Mouse (Mus musculus) heart, adult 18-20 months (tissue): ENCODE data around the gene Stmn1. TPM values are rescaled to one million over a fixed set of nuclear protein-coding genes. Genes with fewer than 3 reads are reported as not detected.

Source experiments
- DNase-seq, 2 experiments: peaks; one replicate each; pipeline ENCODE4 v3.0.0; 2021 to 2022; ENCODE audit warnings: mixed read lengths in 1 of 2
- total RNA-seq, 2 experiments: library from RNA; stranded (reverse); gene quantifications; 2 replicates each; pipeline ENCODE4 v1.2.3; 2021

Gene Stmn1
- total RNA-seq, 2 experiments from 2014 or later: 21.3 to 24.5 TPM

DNA sequence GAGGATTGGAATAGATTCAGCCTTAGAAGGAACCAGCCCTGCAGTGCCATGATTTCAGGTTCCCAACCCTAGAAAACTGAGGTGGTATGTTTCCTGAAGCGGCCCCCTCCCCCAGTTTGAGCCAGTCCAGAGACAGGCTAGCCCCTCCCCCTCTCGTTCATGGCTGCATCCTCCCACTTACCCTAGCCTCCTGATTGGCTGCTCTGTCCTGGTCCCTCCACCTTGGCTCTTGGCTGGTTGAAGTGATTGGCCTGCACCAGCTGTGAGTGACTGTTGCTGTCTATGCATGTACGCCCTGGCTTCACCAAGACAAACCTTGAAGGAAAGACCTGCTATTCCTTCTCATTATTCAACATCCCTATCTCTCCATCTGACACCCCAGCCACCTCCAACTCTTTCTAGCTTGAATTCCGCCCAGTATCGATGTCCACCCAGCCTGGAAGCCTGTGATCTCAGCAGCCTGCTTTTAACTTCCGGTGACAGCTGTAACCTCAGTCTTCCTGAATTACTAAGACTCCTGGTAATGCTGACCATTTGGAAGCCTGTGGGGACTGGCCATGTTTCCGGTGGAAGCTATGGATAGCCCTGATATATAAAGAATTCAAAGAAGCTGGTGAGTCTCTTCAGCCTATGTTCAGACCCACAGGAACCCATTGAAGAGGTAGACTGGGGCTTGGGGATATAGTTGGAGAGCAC, 10.8 kb upstream of the Stmn1 start:
- no peak for DNase-seq

DNA sequence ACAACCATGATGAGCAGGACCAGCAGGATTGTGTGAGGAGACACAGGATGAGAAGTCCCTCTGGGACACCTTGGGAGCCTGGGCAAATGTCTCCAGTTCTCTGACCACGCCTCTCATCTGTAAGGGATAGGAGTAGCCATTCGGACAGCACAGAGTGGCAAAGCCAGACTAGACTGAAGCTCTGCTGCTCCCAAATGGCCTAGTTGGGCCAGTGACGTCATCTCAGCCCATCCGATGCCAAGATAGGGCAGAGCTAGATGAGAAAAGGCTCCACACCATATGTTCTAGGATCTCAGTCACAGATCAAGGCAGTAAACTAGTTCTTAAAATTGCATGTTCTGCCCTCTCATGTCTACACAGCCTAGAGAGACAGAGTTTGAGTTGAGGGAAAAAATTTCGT, 9.3 kb upstream of the Stmn1 start:
- DNase-seq: no peak

DNA sequence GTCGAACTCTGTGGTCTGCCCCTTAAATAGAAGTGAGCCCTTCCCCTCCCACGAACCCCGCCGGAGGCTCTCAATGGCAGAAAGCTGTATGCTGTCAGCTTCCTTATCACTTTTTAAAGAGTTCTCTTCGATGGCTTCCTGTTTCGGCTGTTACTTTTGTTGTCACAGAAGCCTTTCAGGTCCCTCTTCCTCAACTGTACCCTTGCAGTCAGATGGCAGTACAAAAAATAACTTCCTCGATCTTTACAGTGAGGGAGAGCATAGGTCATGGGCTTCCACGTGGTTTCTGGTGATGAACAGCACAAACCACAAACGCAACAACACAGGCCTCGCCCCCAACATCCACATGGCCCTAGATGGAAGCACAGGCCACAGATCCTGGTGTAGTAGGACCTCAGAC, 7.8 kb upstream of the Stmn1 start:
- no peak for DNase-seq

DNA sequence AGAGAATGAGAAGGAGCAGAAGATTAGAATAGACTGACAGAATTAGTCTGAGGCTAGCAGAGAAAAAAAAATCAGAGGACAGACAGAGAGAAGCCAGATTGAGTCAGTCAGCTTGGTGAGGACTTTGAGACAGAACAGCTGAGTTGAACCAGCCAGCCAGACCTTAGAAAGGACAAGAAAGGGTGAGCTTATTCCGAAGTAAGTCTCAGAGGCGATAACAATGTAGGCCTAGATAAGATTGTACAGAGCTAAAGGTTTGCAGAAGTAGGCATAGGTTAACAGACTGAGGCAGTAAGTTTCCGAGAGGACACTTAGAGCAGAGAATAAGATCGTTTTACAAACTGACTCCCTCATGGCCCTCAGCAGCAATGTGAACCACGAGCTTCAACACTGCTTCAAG, 6.9 kb upstream of the Stmn1 start:
- no peak for DNase-seq

DNA sequence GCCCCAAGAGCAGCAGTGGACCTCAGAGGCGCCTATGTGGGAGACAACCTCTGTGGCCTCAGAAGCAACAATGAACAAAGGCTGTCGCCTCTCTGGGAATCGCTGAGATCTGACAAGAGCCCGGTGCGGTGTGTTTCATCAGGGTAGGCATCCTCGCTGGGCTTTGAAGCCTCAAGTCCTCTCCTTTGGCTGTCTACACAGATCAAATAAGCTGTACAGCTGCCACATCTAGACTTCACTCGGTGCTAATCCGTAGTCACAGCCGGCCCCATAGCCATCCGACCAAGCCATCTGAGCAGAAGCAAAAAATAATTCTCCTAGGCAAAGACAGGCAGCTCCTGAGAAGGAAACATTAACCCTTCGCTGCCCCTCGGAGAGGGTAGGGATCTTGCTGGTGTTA, 2.3 kb upstream of the Stmn1 start:
- no peak for DNase-seq

DNA sequence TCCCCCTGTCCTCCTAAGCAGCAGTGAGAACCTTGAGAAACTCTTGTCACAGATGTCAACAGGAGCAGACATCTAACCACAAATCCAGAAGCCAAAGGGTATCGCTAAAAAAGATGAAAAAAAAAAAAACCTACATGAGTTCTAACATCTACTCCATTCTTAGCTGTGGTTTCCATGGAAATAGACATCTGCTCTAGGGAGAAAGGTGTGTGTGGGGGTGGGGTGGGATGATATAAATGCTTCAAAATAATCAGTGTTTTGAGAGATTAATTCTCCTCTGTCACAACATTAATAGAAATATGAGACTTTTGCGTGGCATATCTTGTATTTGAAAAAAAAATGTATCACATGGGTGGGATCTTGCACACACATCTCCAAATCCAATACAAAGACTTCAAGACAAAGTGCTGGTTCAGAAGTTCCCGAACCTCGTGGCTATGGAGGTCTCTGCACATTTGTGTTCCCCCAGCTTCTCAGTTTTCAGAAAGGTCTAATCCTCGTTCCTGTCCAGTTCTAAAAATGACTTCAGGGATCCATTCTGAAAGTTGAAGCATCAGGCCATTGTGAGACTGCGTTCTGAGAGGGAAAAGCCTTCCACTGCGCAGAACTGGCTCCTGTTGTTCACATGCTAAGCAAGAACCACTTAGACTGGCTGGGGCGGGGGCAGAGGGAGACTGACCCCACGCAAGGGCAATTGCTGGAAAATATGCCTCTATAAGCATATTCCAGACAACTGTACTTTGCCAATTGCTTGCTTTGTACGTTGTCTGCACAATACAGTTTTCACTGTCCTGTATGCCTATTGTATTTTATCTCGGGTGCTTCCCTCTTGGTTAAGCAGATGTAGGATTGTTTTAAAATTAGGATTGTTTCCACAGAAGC, 1.5 kb upstream of the Stmn1 start:
- no peak for DNase-seq

DNA sequence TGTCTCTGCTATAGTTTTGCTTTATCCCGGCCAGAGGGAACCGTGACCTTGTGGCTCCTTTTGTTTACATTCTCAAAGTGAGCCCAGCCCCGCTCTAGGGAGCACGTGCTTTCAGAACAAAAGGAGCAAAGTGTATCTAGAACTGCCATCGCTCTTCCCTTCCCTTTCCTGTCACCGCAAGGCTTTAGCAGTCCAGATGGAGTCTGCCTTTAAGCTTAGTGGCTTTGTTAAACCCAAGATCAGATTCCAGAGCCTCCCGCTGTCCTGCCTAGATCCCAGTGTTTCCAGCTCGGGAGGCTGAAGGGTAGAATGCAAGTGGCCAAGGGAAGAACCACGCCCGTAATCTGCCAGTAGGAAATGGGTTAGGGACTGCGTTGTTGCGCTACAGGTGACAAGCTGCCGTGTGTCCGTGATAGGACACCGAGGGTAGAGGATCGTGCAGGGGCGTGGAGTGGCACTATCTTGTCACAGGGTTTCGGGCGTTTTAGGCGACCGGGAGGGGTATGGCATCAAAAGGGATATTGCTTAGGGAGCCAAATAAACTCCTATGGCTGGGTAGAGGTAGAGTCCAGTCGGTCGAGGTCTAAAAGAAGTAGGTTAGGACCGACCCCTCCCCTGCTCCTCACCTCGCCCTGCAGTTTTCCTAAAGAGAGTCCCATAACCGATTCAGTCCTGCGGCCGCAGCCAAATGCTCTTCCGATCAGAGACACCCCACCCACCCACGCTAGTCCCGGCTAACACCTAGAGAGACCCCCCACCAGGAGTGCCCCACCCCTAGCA, 495 bp upstream of the Stmn1 start:
- peak; percentile 44 to 57 for DNase-seq

DNA sequence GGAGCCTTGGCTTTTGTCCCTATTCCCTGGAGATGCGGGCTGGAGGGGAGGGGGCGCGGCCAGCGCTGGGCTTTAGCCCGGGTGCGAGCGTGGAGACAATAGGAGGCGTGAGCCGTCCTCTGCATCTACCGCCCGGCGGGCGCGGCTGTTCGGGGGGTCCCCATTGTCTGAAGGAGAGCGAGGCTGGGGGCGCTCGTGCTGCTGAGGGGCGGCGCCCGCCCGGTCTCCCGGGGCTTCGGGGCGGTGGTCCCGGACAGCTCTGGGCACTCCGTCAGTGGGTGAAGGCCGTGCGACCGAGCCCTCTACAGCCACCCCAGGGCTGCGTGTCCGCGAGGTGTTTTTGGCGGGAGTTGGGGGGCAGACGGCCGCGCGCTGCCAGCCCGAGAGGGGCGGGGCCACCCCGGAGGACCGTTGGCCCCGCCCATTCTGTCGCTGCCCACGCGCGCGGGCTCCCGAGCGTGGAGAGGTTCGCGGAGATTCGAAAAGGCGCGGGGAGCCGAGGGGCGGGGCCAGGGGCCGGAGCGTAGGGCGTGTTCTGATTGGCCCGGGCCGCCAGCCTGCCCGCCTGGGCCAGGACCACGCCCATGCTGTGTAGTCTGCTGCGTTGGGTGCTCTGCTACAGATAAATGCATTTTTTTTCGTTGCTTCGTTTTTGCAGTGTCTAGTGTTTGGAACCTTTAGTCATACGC, 602 bp downstream of the Stmn1 start:
- peak; percentile 94 to 95 for DNase-seq

DNA sequence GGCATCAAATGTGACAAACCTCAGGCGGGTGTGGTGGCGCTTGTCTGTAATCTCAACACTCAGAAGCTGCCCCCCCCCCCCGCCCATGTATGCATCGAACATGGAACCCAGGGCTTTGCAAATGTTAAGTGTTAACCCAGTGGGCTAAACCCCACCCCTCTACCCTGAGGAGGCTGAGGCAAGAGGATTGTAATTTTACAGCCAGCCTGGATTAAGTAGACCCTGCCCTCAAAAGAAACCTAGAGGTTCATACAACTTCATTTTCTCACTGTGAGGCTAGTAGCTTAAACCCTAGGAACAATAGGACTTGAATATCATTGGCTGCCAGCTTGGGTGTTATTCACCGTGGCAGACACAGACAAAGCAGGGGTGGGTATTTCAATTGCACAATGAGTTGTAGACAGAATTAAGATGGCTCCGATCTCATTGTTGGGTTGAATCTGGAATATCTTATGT, 1.2 kb downstream of the Stmn1 start:
- no peak for DNase-seq

DNA sequence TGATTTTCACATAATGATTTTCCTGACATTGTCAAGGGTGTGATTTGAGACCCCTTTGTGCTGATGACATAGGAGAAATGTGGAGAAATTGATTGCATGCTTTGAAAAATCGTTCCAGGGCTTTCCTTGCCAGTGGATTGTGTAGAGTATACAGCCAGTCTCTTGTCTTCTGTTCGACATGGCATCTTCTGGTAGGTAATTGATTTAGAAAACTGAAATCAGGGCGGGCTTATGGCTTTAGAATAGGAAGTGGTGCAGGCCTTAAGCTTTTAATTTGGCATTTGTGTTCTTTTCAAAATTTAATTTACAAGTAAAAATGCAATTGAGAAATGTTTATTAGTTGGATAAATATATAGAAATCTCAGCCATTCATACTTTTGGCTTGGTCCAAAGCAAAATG, 1.9 kb downstream of the Stmn1 start:
- DNase-seq: no peak

DNA sequence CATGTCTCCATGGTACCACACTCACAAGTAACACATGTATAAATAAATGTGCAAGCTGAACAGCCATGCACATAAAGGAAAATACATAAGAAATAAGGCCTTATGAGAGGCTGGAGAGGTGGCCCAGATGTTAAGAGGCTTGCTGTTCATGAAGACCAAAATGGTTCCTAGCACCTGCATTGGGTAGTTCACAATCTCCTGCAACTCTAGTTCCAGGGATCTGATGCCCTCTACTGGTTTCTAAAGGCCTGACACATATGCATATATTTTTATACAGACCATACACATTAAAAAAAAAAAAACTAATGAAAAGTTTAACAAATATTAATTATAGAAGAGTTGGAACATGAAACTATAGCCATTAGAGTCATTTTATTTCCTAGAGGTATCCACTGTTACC, 3.3 kb downstream of the Stmn1 start:
- no peak for DNase-seq

DNA sequence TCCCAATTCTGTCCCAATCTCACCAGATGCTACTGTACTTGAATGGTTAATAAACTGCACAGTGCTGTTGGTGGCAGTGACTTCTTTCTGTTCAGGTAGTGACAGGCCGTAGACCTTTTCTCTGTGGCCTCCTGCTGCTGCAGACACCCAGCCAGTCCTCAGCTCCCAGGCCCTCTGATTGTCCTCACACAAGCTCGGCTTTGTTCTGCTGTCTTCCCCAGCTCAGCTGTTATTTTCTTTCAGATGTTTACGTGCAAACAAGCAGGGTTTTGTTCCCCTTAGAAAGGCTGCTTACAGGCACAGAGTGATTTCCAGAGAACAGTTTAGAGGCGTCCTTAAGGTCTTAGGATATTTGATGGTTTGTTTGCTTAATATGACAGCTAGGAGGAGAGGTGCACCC, 5.6 kb downstream of the Stmn1 start:
- no peak for DNase-seq

DNA sequence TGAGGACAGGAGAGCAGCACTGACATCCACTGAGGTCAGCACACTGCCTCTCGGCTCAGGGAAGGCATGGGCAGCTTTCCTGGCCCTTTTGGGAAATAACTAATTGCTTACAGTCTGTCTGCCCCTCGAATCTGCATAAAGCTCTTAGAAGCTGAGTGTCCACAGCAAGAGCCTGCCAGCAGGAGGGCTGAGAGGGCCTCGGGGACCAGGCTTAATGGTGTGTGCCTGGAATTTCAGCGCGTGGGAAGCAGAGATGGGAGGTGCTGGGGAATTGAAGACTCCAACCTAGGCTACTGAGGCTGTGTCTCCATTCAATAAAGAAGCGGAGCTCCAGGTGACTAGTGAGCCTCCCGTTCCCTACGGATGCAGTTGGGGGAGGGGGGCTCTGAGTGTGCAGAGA, 6.1 kb downstream of the Stmn1 start:
- no peak for DNase-seq

DNA sequence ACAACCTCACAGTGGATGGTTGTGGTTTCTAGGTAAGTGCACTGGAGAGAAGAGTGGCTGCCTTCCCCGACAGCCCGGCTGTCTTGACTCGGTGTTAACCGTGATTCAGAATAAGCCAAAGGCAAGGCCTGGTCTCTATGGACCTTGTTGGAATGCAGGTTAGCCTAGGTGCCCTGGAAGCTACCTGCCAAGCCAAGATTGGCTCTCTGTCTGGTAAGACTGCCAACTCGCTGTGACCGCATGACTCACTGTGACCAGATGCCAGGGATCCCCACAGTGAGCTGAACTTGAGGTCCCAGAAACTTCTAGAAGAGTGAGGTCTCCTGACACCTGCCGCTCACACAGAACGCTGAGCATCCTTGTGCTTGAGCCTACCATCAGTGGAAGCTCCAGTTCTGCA, 8.8 kb downstream of the Stmn1 start:
- no peak for DNase-seq

DNA sequence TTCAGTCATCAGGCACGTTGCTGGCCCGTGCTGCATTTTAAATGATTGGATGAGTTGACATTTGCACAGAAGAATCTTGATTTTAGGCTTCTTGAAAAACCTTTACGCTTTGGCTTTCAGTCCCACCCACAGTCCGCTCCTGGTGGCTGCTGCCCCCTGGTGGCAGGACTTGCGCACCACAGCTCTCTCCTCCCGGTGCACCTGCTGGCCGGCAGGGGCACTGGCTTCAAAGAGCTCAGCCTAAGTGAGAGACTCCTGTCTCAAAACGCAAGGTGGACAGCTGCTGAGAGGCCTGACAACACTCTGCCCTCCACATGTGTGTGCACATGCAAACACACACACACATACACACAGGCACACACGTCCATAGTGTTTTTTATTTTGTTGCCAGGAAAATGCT, 9.9 kb downstream of the Stmn1 start:
- DNase-seq: peak; percentile 86 to 96

DNA sequence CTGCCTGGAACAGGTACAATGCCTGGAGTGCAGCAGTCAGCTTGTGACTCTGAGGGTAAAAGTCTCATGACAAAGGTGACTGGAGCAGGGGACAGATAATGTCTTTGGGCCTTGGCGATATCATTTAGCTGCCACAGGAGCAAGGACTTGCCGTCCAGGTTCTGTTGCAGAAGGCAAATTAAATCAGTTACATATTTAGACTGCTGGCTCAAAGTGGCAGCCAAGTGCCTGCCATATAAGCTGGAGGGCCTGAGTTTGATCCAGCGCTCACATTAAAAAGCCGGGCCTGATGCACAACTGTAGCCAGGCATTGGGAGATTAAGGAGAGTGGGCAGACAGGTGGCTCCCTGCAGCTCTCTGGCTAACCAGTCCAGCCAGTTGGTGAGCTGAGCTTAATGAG, 11.7 kb downstream of the Stmn1 start:
- peak; percentile 22 to 55 for DNase-seq

DNA sequence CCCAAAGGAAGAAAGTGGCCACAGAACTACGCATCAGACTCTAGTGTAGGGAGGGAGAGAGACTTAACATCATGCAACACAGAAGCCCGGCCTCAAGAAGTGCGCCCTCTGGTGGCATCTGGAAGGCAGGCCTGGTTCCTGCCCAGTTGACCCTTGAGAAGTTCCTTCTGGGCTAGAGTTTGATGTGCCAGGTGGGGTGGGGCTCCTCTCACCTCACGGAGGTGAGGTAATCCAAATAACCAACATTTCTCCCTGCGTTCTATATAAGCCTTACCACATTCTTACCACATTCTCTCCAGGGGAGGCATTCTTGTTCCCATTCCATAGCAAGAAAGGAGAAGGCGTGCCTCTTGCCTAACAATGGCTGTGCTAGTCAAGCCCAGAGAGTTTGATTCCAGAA, 12.7 kb downstream of the Stmn1 start:
- peak; percentile 65 to 86 for DNase-seq

DNA sequence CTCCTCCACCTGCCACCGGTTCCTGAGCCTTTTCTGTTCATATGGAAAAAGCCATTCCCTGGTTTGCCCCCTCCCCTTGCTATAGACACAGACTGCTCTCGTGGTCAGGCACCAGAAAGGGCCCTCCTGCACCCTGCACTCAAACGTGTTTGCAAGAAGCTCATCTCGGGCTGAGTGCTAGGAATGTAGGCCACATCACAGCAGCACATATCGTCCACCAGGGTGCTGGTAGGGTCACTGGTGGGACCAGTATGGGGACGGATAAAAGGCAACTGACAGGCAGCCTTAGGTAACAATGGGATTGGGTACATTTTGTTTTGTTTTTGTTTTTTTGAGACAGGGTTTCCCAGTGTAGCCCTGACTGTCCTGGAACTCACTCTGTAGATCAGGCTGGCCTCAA, 13.2 kb downstream of the Stmn1 start:
- DNase-seq: no peak

DNA sequence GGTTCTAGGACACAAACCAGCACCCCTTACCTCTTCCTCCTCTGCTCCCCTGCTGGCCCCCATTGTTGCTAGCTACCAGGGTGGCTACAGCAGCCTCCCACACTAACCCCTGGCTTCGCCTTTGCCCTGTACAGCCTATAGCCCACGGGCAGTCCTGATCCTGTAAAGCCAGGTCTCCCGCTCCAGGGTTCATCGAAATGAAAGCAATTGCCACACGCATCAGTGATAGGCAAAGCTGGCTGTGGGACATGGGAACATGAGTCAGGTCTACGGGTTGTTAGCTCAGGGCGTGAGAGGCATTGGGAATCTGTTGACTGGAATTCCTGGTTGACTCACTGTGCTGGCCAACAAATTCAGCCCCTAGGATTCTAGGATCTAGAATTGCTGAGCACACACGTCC, 14.3 kb downstream of the Stmn1 start:
- DNase-seq: no peak

DNA sequence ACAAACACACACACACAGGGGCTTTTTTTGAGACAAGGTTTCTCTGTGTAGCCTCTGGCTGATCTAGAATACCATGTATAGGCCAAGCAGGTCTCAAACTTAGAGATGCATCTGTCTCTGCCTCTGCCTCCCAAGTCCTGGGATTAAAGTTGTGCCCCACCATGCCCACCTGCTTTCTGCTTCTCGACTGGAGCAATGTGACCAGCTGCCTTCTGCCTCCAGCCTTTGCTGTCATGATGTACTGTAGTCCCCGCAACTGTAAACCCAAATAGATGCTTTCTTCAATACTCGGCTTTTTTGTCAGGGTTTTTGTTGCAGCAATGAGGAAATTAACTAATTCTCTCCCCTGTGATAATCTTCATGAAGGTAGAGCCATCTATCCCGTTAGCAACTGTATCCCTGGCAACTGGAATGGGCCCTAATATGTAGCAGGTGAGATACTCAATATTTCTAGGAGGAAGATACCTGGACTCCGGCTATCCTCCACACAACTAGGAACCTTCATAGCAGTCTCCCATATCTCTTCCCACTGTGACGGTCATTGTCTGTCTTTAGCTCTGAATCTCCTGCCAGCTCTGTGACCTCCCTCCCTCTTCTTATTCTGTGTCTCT, 15.1 kb downstream of the Stmn1 start:
- DNase-seq: no peak

DNA sequence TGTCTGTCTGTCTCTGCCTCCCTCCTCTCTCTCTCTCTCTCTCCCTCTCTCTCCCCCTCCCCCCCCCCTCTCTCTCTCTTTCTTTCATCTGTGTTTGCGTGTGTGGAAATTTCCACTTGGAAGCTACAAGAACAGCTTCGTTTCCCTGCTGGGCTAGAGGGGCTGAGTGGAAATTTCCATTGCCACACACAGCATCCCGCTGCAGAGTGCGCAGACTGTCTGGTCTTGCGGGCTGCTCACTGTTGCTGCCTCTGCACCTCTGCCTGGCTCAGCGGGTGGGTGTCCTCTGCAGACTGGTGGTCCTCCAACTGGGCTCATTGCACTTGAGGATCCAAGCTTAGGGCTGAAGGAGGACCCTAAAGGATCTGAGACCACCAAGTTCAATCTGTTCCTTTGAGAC, 15.6 kb downstream of the Stmn1 start:
- no peak for DNase-seq

DNA sequence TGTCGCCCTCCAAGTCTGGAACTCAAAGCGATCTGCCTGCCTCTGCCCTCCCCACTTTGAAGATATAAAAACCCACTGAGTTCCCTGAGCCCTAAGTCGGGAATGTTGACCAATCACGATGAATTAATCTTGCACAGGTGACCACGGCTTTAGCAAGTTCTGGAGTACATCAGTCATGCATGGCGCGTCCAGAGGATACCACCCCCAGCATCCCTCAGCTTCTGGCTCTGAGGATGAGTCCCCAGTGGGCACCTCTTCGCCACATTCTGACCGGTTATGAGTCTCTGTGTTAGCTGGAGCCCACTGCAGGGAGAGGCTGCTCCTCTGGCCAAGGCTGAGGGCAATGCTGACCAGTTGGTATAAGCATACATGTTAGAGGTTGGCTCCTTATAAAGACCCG, 16.1 kb downstream of the Stmn1 start:
- DNase-seq: no peak
